Mouse (Mus musculus) CH12.LX (cell line): ENCODE results near the gene Rgs14. TPM values are rescaled to one million over a fixed set of nuclear protein-coding genes. Genes with fewer than 3 reads are reported as not detected.

Source experiments
- DNase-seq: peaks from one replicate; pipeline ENCODE4 v3.0.0-alpha.2; 2013; ENCODE audit errors: extremely low read depth
- H3K27ac ChIP-seq: 2 replicates; pipeline ENCODE4 v1.5.1; 2012; ENCODE audit warnings: low read depth, mild to moderate bottlenecking, control low read depth, moderate library complexity; ENCODE audit not compliant: insufficient read depth
- H3K27me3 ChIP-seq: replicated peaks from 2 replicates; pipeline ENCODE3; 2012; ENCODE audit warnings: inconsistent platforms
- H3K36me3 ChIP-seq, 2 experiments: replicated peaks in 1 of 2; 2 replicates each; pipeline versions ENCODE3 to v1.6.1; 2012; ENCODE audit warnings: inconsistent platforms in 1 of 2, low read length in 1 of 2, mild to moderate bottlenecking in 1 of 2, mixed read lengths in 1 of 2, moderate library complexity in 1 of 2; ENCODE audit not compliant: control insufficient read depth in 1 of 2, insufficient read depth in 1 of 2
- H3K4me1 ChIP-seq, 2 experiments: 2 replicates each; pipeline ENCODE4 v1.6.1; 2012; ENCODE audit warnings: inconsistent platforms in 1 of 2, moderate library complexity in 1 of 2; ENCODE audit not compliant: insufficient read depth in 2 of 2, control insufficient read depth in 1 of 2
- H3K4me2 ChIP-seq: 2 replicates; pipeline ENCODE4 v1.6.1; 2012; ENCODE audit warnings: low read depth, mild to moderate bottlenecking, control low read depth; ENCODE audit not compliant: poor library complexity, insufficient read depth, severe bottlenecking
- H3K4me3 ChIP-seq, 3 experiments: fragments of 150-350 bp in 1 of 3; sonication (generic) in 1 of 3; replicated peaks in 1 of 3; 2 replicates each; pipeline versions ENCODE3 to v1.5.1; 2011 to 2012; ENCODE audit warnings: low read depth in 2 of 3, low read length in 2 of 3, mild to moderate bottlenecking in 2 of 3, moderate library complexity in 2 of 3, control low read depth in 1 of 3, improper control_type of control experiment in 1 of 3, inconsistent platforms in 1 of 3, mixed read lengths in 1 of 3; ENCODE audit not compliant: poor library complexity in 1 of 3
- H3K79me2 ChIP-seq: replicated peaks from 2 replicates; pipeline ENCODE4 v1.6.1; 2012; ENCODE audit warnings: mild to moderate bottlenecking, moderate library complexity; ENCODE audit not compliant: control insufficient read depth, poor library complexity, insufficient read depth, severe bottlenecking; ENCODE audit errors: extremely low read depth
- H3K9ac ChIP-seq: 2 replicates; pipeline ENCODE4 v1.6.1; 2012; ENCODE audit warnings: low read depth, mild to moderate bottlenecking, control low read depth, moderate library complexity; ENCODE audit not compliant: insufficient read depth
- H3K9me3 ChIP-seq: replicated peaks from 2 replicates; pipeline ENCODE3; 2012; ENCODE audit warnings: low read length, inconsistent platforms, mixed read lengths
- CHD1 ChIP-seq: IDR thresholded peaks from 2 replicates; pipeline ENCODE4 v1.6.1; 2012; ENCODE audit warnings: low read depth, low read length, improper control_type of control experiment, inconsistent platforms
- CHD2 ChIP-seq: IDR thresholded peaks from 2 replicates; pipeline ENCODE4 v1.6.1; 2011; ENCODE audit warnings: low read length, improper control_type of control experiment
- CTCF ChIP-seq, 2 experiments: IDR thresholded peaks in 1 of 2; conservative IDR thresholded peaks in 1 of 2; 2 replicates each; pipeline ENCODE4 v1.5.1; 2011 to 2012; ENCODE audit warnings: low read depth in 2 of 2, low read length in 2 of 2, improper control_type of control experiment in 1 of 2, inconsistent platforms in 1 of 2, mild to moderate bottlenecking in 1 of 2, moderate library complexity in 1 of 2
- E2F4 ChIP-seq: IDR thresholded peaks from 2 replicates; pipeline ENCODE4 v1.6.1; 2011; ENCODE audit warnings: low read depth, low read length, improper control_type of control experiment; ENCODE audit not compliant: insufficient replicate concordance
- ETS1 ChIP-seq: conservative IDR thresholded peaks from 2 replicates; pipeline ENCODE4 v1.6.1; 2012; ENCODE audit warnings: low read depth, mild to moderate bottlenecking, inconsistent platforms, low read length, improper control_type of control experiment, moderate library complexity
- HCFC1 ChIP-seq: IDR thresholded peaks from 2 replicates; pipeline ENCODE4 v1.6.1; 2012; ENCODE audit warnings: low read depth, mild to moderate bottlenecking, inconsistent platforms, low read length, improper control_type of control experiment
- IRF4 ChIP-seq: IDR thresholded peaks from 2 replicates; pipeline ENCODE4 v1.6.1; 2014; ENCODE audit warnings: low read depth, mild to moderate bottlenecking, inconsistent platforms, low read length, improper control_type of control experiment
- JUND ChIP-seq: conservative IDR thresholded peaks from 2 replicates; pipeline ENCODE4 v1.6.1; 2011; ENCODE audit warnings: low read depth, low read length, improper control_type of control experiment
- KAT2A ChIP-seq: IDR thresholded peaks from 2 replicates; pipeline ENCODE4 v1.6.1; 2012; ENCODE audit warnings: low read length, improper control_type of control experiment, inconsistent platforms; ENCODE audit not compliant: insufficient replicate concordance
- MAFK ChIP-seq: IDR thresholded peaks from 2 replicates; pipeline ENCODE4 v1.6.1; 2011; ENCODE audit warnings: low read length, improper control_type of control experiment; ENCODE audit not compliant: insufficient replicate concordance
- MAX ChIP-seq: IDR thresholded peaks from 2 replicates; pipeline ENCODE4 v1.6.1; 2011; ENCODE audit warnings: low read length, improper control_type of control experiment
- MAZ ChIP-seq: IDR thresholded peaks from 2 replicates; pipeline ENCODE4 v1.6.1; 2012; ENCODE audit warnings: low read depth, mild to moderate bottlenecking, inconsistent platforms, low read length, improper control_type of control experiment, moderate library complexity
- MEF2A ChIP-seq: IDR thresholded peaks from 2 replicates; pipeline ENCODE4 v1.6.1; 2014; ENCODE audit warnings: low read depth, mild to moderate bottlenecking, inconsistent platforms, low read length, improper control_type of control experiment, borderline replicate concordance
- MXI1 ChIP-seq: IDR thresholded peaks from 2 replicates; pipeline ENCODE4 v1.6.1; 2011; ENCODE audit warnings: mild to moderate bottlenecking, low read depth, low read length, improper control_type of control experiment
- MYC ChIP-seq: IDR thresholded peaks from 2 replicates; pipeline ENCODE4 v1.6.1; 2011; ENCODE audit warnings: low read depth, mild to moderate bottlenecking, improper control_type of control experiment, low read length
- NELFE ChIP-seq: IDR thresholded peaks from 2 replicates; pipeline ENCODE4 v1.6.1; 2011; ENCODE audit warnings: low read depth, low read length, improper control_type of control experiment
- NRF1 ChIP-seq: IDR thresholded peaks from 2 replicates; pipeline ENCODE4 v1.6.1; 2014; ENCODE audit warnings: low read depth, mild to moderate bottlenecking, inconsistent platforms, low read length, improper control_type of control experiment, moderate library complexity
- PAX5 ChIP-seq: IDR thresholded peaks from 2 replicates; pipeline ENCODE4 v1.6.1; 2012; ENCODE audit warnings: low read length, inconsistent platforms, mixed read lengths
- POLR2A ChIP-seq: IDR thresholded peaks from 2 replicates; pipeline ENCODE4 v1.6.1; 2011; ENCODE audit warnings: low read depth, mild to moderate bottlenecking, improper control_type of control experiment, low read length
- POLR2AphosphoS2 ChIP-seq: IDR thresholded peaks from 2 replicates; pipeline ENCODE4 v1.6.1; 2011; ENCODE audit warnings: low read depth, low read length, improper control_type of control experiment
- RAD21 ChIP-seq: IDR thresholded peaks from 2 replicates; pipeline ENCODE4 v1.6.1; 2011; ENCODE audit warnings: low read depth, mild to moderate bottlenecking, low read length, improper control_type of control experiment, moderate library complexity
- SIN3A ChIP-seq: IDR thresholded peaks from 2 replicates; pipeline ENCODE4 v1.6.1; 2012; ENCODE audit warnings: low read length, improper control_type of control experiment, inconsistent platforms
- SMC3 ChIP-seq: IDR thresholded peaks from 2 replicates; pipeline ENCODE4 v1.6.1; 2011; ENCODE audit warnings: low read depth, low read length, improper control_type of control experiment
- TBP ChIP-seq: conservative IDR thresholded peaks from 2 replicates; pipeline ENCODE4 v1.6.1; 2011; ENCODE audit warnings: low read depth, low read length, improper control_type of control experiment
- TCF12 ChIP-seq: IDR thresholded peaks from 2 replicates; pipeline ENCODE4 v1.6.1; 2014; ENCODE audit warnings: low read depth, mild to moderate bottlenecking, inconsistent platforms, low read length, improper control_type of control experiment
- UBTF ChIP-seq: IDR thresholded peaks from 2 replicates; pipeline ENCODE4 v1.6.1; 2012; ENCODE audit warnings: low read depth, mild to moderate bottlenecking, inconsistent platforms, low read length, improper control_type of control experiment, moderate library complexity
- USF1 ChIP-seq: IDR thresholded peaks from 2 replicates; pipeline ENCODE4 v1.6.1; 2014; ENCODE audit warnings: low read depth, mild to moderate bottlenecking, inconsistent platforms, low read length, improper control_type of control experiment
- USF2 ChIP-seq: conservative IDR thresholded peaks from 2 replicates; pipeline ENCODE4 v1.6.1; 2011; ENCODE audit warnings: low read depth, low read length, improper control_type of control experiment
- ZNF384 ChIP-seq: IDR thresholded peaks from 2 replicates; pipeline ENCODE4 v1.6.1; 2012; ENCODE audit warnings: low read depth, low read length, improper control_type of control experiment, inconsistent platforms
- dilution Hi-C: fragments of 300-500 bp; cut with MboI; formaldehyde crosslinking; loops from 2 replicates; pipeline ENCODE4 v1.14.3; 2020; ENCODE audit warnings: low sequenced_read_pairs; ENCODE audit not compliant: extremely low pct_unique_long_range_greater_than_20kb, extremely low pct_ligation_motif_present
- in situ Hi-C: fragments of 300-500 bp; cut with MboI; formaldehyde crosslinking; loops from 3 replicates; pipeline ENCODE4 v1.14.3; 2019; ENCODE audit warnings: low sequenced_read_pairs, low pct_ligation_motif_present, low pct_unique_long_range_greater_than_20kb, mixed read lengths
- polyA plus RNA-seq: library from polyadenylated mRNA; unstranded; fragments of >175 nt; gene quantifications from 2 replicates; pipeline ENCODE4 v1.2.1, GENCODE M21; 2012; ENCODE audit warnings: low read depth; ENCODE audit not compliant: insufficient read length
- total RNA-seq, 2 experiments: library from RNA; depleted of rRNA; stranded (reverse); fragments of 300-350 nt in 1 of 2; fragments of >200 nt in 1 of 2; gene quantifications; 2 replicates each; pipeline ENCODE4 v1.2.3; 2012 to 2014

Gene Rgs14
- total and polyA plus RNA-seq, 3 experiments, result 6.3 to 8.0 (median 7.6) TPM

DNA sequence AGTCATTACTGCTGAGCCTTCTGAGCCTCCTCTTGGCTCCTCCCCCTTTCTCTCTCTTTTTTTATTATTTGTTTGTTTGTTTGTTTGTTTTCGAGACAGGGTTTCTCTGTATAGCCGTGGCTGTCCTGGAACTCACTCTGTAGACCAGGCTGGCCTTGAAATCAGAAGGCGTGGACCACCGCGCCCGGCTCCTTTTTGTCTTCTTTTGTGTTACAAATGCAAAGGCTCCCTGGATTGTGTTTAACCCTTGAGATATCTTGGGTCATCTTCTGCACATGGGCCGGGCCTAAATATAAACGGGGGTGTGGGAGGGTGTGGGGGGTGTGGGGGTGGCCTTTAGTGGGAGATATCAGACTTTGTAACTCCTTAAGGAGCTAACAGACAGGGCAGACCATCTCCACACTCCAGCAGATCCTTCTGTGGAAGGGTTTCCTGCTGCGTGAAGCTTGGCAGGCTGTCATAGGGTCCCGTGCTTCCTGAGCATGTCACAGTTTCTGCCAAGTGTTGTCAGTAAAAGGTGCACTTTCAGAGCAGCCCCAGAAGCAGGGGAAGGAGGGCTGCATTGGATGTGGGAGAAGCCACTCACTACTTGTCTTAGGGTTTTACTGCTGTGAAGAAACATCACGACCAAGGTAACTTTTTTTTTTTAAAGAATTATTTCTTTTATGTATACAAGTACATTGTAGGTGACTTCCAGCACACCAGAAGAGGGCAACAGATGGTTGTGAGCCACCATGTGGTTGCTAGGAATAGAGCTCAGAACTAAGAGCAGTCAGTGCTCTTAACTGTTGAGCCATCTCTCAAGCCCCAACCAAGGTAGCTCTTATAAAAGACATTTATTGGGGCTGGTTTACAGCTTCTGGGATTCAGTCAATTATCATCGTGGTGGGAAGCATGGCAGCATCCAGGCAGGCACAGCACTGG lies 31.1 kb upstream of the Rgs14 start:
- H3K9ac ChIP-seq, result peak overlapping the region; percentile 31; the same call in 1 of the 2 replicates

DNA sequence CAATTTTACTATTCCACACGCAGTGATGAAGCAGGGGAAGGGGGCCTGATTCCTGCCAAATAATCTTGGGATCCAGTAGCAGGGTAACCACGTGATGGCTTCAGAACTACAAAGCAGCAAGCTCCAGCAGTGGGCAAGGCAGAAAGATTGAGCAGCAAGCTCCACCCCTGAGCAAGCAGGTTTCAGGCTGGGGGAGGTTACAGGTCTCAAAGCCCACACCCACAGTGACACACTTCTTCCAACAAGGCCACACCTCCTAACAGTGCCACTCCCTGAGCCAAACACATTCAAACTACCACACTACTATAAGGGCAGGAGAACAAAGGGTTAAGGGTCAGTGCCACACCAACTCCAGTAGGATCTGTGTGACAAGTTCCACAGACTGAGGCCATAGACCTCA lies 30.3 kb upstream of the Rgs14 start:
- Histone ChIP-seq H3K4me1 (peaks cover 8 to 18% of the 10 kb centered on the region in 2 experiments), H3K4me2 (peak overlapping the region; percentile 69), H3K36me3 (peaks cover 4 to 18% of the 10 kb centered on the region in 2 experiments), H3K79me2 (no peaks in the 10 kb centered on the region), H3K9me3 (no peaks in the 10 kb centered on the region), H3K9ac (peak overlapping the region; percentile 31; the same call in 1 of the 2 replicates), H3K27ac (peak overlapping the region; percentile 56), H3K27me3 (no peaks in the 10 kb centered on the region), H3K4me3 (peak overlapping the region in 2 of 3 experiments; percentile 3 to 7)
- dilution Hi-C loops, result no loop called here
- DNase-seq, result peak; percentile 66
- in situ Hi-C loops, result no loop called here
- TF ChIP-seq PAX5, result no peak
- peak; percentile 73 for TF ChIP-seq USF1
- TF ChIP-seq MAFK, result no peak
- no peak for TF ChIP-seq CTCF (conservative IDR thresholded peaks at IDR 0.05 in 1 of 2, IDR thresholded peaks at IDR 0.05 in 1 of 2; ENCODE audit: low read depth in 2 of 2, low read length in 2 of 2)
- TF ChIP-seq SIN3A, result no peak; the same call in 1 of the 2 replicates
- TF ChIP-seq MYC, result 0 out of 2 replicates have a peak, but pooled peaks have one; percentile 12
- TF ChIP-seq MAZ, result no peak
- no peak for TF ChIP-seq IRF4
- no peak for TF ChIP-seq HCFC1
- TF ChIP-seq ETS1, result no peak
- no peak for TF ChIP-seq E2F4
- no peak for TF ChIP-seq RAD21
- TF ChIP-seq MAX, result peak; percentile 75
- TF ChIP-seq NELFE, result no peak
- no peak for TF ChIP-seq SMC3
- TF ChIP-seq KAT2A, result no peak
- peak; percentile 67 for TF ChIP-seq USF2
- TF ChIP-seq ZNF384, result no peak
- no peak for TF ChIP-seq CHD2
- TF ChIP-seq POLR2AphosphoS2, result no peak
- no peak for TF ChIP-seq MEF2A
- TF ChIP-seq TBP, result peak; percentile 64
- peak; percentile 48 for TF ChIP-seq POLR2A
- no peak for TF ChIP-seq JUND
- TF ChIP-seq CHD1, result no peak
- TF ChIP-seq UBTF, result no peak
- TF ChIP-seq NRF1, result no peak
- TF ChIP-seq TCF12, result 0 out of 2 replicates have a peak, but pooled peaks have one; percentile 22

More for the DNA sequence above, 31.1 kb upstream of the Rgs14 start:
- TF ChIP-seq SIN3A (no peak), ZNF384 (peak; percentile 27; the same call in 1 of the 2 replicates), TBP (no peak), MXI1 (0 out of 2 replicates have a peak, but pooled peaks have one; percentile 23), SMC3 (peak; percentile 6; the same call in 1 of the 2 replicates), MAZ (no peak), CTCF (conservative IDR thresholded peaks at IDR 0.05 in 1 of 2, IDR thresholded peaks at IDR 0.05 in 1 of 2; ENCODE audit: low read depth in 2 of 2, low read length in 2 of 2) (peak in 1 of 2 experiments; percentile 53; a peak in 2 of 4 replicates), MYC (peak; percentile 70; the same call in 1 of the 2 replicates)
- H3K36me3 ChIP-seq, result peaks cover 0 to 9% of the 10 kb centered on the region in 2 experiments
- peaks cover 8 to 15% of the 10 kb centered on the region in 2 experiments for H3K4me1 ChIP-seq
- DNase-seq, result no peak
- no peak overlapping the region for H3K4me3 ChIP-seq
- H3K79me2 ChIP-seq, result no peaks in the 10 kb centered on the region
- 0 out of 2 replicates have a peak overlapping the region, but pooled peaks have one; percentile 17 for H3K4me2 ChIP-seq
- H3K27me3 ChIP-seq, result no peaks in the 10 kb centered on the region
- H3K9me3 ChIP-seq, result no peaks in the 10 kb centered on the region
- dilution Hi-C loops, result no loop called here
- H3K27ac ChIP-seq, result no peak overlapping the region
- in situ Hi-C loops, result no loop called here
